Mouse (Mus musculus) frontal cortex, adult (tissue): Measurements from ENCODE around the gene Map4k1.
A peak's percentile ranks its signal among the peaks of the same experiment; 100 is the strongest.

Experiments
- ATAC-seq: cut with Nextera tagmentation; 2 replicates; pipeline ENCODE4 v1.9.2; 2017; ENCODE audit warnings: mild to moderate bottlenecking, moderate library complexity, mixed read lengths; ENCODE audit not compliant: low TSS enrichment

The Map4k1 gene

GRCm38 (mm10) chr7:28981651-28982273 lies at the start of gene Map4k1, which contains the start of gene Eif3k:
TSS of gene Map4k1 (plus strand) at chr7:28982050.
TSS of gene Eif3k (minus strand) at chr7:28981864.
- ATAC-seq = peak; percentile 98

DNA sequence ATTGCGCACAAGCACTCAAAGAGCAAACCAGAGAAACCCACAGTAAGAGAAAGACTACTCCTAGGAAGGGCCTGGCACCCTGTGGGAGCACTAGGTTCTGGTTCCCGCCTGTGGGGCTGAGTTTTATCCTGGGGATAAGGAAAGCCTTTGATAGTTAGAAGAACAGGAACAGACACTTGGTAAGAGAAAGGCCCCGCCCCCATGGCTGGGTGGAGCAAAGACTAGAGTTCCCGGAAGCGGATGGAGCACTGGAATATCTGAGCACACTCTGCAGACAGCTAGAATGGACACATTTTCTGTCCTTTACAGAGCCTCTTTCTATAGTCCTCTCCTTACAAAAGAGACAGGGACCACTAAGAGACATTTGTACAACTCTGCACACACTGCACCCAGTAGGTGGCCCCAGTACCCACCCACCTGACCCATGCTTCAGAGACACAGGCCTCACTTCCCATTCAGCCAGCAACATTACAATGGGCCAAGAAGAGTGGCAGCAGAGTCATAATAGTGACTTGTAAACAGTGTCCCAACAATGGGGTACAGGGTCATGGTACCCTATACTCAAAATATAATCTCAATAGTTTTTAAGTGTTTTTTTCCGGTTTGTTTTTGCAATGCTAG lies 49.3 kb upstream of the Map4k1 start:
- ATAC-seq = no peak

GRCm38 (mm10) chr7:28933825-28934224 lies 48.0 kb upstream of the Map4k1 start:
- ATAC-seq = no peak

DNA sequence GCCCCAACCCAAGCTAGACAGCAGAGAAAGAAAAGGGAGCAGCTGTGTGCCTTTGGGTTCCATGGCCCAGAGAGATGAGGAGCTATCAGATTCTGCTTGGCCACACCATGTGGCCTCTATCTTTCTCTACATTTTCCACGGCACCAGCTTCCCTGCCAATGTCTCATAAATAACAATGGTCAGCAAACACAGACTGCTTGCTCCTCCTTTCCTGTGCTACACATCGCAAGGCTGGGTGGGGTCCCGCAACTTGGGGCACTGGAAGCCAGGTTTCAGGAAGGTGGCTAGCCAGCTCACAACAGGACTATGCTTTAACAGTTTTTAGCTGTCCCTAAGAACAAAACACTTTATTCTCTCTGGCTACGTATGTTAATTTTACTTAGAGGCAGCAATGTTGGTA lies 45.1 kb upstream of the Map4k1 start:
- no peak for ATAC-seq

DNA sequence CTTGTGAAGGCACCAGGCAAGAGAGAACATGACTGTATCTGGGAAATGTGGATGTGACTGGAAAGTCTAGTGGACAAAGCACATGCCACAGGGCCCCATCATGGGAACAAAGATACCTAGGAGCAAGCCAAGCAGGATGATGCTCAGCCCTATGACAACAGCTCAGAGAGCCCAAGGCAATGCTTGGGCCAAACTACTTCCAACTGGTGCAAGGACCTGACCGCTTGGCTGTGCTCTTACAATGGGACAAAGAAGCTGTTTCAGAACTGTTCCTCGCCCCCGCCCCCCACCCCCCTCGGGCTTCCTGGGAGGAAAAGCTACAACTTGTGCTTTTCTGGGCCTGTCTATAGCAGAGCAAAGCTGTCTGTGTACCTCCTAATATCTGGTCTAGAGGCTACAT lies 43.2 kb upstream of the Map4k1 start:
- 0 out of 2 replicates have a peak, but pooled peaks have one; percentile 17 for ATAC-seq

DNA sequence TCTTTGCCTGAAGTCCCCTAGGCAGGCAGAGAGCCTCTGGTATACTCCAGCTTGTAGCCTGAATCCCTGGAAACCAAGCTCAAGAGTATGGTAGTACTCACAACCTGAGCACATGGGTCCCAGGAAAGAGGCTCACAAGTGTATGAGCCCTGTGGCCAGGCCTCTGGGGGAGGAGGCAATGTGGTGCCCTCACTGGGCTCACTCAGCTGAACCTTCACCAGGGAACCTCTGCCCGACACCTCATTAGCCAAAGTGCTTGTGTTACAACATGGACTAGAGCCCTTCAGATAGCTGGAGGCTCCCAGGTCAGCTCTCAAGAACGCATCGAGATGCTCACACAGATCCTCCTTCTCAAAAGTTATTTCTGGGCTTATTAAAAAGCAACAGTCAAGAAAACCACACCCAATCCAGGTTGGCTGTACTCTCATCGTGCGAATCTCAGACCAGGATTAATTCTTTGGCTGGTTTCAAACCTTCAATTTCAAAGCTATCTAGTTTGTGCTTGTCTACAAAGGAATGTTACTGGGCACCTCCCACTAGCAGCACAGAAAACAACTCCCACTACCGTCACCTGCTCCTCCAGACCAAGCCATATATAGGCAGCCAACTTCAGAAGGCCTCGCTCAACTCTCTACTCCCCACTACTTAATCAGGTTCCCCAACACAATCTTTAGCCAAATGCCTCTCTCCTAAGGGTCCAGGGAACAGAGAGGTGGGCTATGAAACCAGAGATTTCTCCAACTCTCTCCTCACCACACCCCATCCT lies 42.2 kb upstream of the Map4k1 start:
- ATAC-seq = 0 out of 2 replicates have a peak, but pooled peaks have one; percentile 25

DNA sequence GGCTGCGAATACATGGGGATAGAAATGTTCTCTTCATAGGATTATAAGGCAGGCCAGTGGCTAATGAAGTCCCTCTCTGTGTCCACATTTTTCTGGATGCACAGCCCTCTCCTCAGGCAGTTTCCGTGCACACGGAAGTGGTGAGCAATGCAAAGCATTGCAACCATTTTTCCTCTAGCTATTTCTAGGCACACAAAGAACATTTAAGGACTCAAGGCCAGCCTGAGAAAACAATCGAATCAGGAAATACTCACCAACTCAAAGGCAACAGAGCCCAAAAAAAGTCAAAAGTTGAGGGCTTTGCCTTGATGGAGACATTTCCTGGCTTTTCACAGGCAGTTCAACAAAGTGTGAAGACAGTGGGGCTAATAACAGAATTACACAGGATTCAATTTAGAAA lies 40.7 kb upstream of the Map4k1 start:
- no peak for ATAC-seq

GRCm38 (mm10) chr7:28941542-28941941 lies 40.3 kb upstream of the Map4k1 start:
- no peak for ATAC-seq

DNA sequence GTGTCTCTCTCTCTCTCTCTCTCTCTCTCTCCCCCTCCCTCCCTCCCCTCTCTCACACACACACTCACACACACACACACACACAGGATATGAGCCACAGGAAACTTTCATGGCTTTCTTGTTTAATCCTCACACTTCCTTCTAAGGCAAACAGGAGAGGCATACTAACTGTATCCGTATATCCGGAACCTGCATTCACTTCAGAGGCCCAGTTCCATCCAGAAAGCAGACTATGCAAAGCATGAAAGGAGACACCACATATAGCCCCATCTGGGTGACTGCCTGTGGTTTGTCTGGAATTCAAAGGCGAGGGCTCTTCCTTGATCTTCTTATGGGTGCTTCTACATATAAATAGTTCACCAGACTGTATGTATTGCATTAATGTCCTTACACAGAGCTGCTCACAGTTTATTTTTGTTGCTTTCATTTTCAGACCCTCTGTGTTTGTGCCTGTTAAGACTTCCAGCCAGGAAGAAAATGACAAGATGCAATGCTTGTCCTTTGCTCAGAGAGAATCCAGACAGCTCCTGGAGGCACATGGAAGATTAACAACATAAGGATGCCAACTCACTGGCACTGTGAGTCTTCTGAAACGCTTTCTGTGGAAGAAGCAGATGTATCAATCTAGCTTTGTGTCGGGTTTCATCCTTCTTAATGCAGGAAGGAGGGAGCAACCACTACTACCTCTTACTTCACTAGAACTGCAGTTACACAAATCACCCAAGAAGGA lies 38.2 kb upstream of the Map4k1 start:
- peak; percentile 57; the same call in 1 of the 2 replicates for ATAC-seq

DNA sequence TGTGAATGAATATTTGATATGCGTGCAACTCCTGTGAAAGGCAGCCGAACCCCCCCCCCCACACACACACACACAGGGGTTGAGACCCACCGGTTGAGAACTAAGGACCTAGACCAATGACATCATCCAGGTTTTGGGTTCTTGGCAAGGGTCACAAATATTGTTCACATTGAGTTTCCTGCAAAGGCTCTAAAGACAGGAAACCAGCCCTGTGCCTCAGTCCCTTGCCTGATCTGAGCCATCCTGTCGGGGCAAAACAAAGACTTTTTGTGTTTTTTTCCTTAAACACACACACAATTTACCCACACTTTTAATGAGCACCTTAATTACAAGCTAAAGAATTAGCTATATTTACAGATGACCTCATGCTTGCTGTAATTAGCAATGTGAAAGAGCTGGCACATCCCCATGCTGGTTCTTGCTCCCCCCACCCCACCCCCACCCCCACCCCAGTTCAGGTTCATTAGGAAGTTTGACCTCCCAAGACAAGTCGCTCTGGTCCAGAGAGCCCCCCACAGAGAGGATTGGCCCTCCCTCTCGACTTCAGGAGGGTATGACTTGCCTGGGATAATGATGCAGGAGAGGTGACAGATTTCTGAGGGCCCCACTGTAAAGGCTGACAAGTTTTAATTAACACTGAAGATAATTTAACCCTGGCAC lies 37.0 kb upstream of the Map4k1 start:
- ATAC-seq = no peak

DNA sequence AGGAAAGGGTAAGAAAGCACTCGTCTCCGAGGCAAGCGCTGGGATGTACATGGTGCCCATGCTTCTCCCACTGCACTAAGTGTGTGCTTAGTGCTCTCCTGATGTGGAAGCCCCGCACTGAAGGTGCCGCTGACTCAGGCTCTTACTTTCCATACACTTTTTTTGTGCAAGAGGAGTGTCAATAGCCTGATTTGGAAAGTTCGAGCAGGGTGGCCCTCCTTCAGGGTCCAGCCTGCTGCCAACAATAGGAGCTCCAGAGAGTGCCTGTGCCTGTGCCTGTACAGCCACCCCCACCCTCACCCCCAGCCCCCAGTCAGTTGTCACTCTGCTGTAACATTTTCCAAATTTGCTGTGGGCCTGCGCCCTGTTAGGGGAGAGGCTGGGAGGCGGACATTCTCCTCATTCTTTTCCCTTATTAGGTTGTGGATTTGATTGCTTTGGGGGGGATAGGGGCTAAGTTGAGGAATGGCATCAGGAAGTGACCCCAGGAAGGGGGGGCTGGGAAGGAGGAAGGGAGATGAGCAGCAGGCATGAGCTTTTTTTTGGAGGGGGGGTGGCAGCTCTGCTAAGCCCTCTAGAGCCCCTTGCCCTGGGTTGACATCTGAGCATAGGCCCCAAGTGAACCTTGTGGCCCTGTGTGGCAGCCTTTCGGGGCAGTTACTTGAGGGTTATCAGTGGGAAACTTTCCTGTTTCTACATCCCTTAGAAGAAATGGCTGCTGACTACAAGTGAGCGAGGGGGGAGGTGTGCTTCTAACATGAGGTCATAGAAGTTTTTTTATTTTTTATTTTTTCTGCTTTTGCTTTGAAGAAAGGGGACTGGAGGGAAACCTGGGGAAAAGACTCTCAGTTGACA lies 36.2 kb upstream of the Map4k1 start:
- no peak for ATAC-seq

DNA sequence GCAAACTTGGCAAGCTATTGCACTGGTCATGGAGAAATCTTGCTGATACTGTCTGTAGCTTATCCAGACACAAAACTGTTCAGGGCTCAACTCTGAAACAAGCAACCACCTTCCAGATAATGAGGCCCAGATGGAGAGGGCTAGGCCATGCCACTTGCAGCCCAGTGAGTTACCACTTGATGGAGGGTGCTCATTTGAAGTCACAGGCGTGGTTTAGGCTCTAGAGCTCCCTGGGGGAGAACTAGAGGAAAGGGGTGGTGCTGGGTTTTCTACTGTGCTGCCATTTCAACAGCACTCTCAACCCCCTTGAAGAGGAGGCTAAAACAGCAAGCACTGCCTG lies 35.6 kb upstream of the Map4k1 start:
- no peak for ATAC-seq

GRCm38 (mm10) chr7:28948746-28949145 lies 33.1 kb upstream of the Map4k1 start:
- ATAC-seq = no peak

DNA sequence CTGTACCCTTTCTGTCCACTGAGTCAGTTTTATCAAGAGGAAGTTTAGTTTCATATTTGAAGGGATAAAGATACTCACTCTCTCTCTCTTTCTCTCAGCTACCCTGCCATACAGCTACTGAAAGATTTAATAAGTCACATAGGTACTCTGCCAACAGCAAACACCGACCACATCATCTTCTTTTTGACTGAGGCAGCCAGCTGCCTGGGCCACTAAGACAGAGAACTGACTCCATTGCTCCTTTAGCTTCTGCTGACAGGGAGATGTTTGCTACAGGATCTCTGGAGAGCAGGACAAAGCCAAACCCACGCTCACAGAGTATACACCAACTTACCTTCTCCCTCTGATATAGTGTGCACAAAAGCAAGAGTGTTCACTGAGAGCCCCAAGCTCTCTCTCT lies 32.6 kb upstream of the Map4k1 start:
- ATAC-seq = no peak

- no peak for ATAC-seq
These were observed 31.4 kb upstream of the Map4k1 start for GRCm38 (mm10) chr7:28950346-28951037.

GRCm38 (mm10) chr7:28951764-28952163 lies 30.1 kb upstream of the Map4k1 start:
- no peak for ATAC-seq

- 0 out of 2 replicates have a peak, but pooled peaks have one; percentile 15 for ATAC-seq
These were observed 29.1 kb upstream of the Map4k1 start for GRCm38 (mm10) chr7:28952786-28953185.

GRCm38 (mm10) chr7:28953476-28954376 lies 28.1 kb upstream of the Map4k1 start:
- ATAC-seq = no peak

DNA sequence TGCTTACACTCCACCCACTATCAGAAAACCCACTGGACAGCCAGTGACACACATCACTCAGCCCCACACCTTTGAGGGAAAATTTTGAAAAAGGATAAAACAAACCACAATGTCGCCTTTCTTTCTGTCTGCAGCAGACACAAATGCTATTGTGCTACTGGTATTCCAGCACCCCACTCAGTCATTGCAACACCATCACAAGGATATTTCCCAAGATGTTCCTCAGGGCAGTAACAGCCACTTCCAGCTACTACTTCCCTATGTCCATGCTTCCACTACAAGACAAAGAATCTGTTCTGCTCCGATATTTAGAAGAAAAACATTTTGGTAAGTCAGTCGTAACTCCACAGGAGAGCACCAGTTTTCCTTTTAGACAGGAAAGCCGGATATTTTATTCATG lies 27.1 kb upstream of the Map4k1 start:
- ATAC-seq = no peak
